Mouse (Mus musculus) liver, embryonic 14 days (tissue): ENCODE measurements around the gene Sema4d. TPM values are rescaled to one million over a fixed set of nuclear protein-coding genes. Genes with fewer than 3 reads are reported as not detected.

ENCODE experiments used
- polyA plus RNA-seq: library from polyadenylated mRNA; depleted of rRNA; stranded (reverse); fragments of >200 nt; gene quantifications from 2 replicates; pipeline ENCODE4 v1.2.3, GENCODE M21; 2012; rRNA removed

Sema4d gene
- 4.0 and 5.4 TPM in 2 replicates for polyA plus RNA-seq

DNA sequence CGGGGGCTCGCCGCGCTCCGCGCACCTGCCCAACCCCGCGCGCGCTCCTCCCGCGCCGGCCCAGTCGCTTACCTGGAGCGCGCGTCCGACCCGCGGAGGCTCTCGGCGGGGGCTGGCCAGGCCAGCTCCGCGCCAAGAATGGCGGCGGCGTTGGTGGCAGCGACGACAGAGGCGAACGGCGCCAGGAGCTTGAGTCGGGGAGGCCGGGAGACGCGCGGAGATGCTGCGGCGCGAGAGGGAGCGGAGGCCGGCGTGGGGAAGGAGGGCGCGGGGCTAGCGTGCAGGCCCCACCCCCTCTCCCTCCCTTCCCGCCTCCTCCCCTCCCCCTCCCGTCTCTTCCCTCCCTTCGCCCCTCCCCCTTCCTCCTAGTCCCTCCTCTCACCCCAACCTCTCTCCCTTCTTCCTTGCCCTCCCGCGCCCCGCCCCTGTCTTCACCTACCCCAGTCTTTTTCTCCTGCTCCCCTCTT, at the start of gene Sema4d:
Sema4d (minus strand) TSS at position 323 of the 467 bp plus-strand sequence.

DNA sequence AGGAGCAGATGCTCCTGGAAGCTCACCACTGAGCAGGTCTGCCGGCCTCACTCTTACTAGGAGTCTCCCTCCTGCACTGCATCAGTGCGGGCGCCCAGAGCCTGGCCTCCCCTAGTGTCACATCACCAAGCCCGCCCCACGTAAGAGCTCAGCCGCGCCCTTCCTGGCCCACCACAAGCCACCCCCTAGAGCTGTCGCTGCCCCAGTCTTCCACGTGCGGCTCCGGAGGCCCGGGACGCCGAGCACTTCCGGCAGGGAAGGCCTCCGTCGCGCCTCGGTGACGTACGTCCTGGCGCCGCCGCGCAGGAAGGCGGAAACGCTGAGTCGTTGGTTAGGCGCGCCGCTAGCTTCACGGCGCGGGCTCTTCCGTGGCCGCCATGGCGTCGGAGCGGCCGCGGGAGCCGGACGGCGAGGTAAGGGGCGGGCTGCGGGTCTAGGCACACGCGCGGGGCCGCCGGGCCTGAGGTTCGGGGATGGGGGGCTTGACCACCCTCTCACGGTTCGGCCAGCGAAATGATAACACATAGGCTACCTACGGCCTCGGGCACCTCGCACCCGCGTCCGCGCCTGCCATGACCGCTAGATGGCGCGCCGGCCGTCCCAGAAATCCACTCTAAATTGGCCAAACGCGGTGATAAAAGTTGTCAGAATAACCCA, 142.0 kb downstream of the Sema4d start, which contains the start of gene Secisbp2:
Secisbp2 (plus strand) TSS at position 290 of the 657 bp plus-strand sequence.

DNA sequence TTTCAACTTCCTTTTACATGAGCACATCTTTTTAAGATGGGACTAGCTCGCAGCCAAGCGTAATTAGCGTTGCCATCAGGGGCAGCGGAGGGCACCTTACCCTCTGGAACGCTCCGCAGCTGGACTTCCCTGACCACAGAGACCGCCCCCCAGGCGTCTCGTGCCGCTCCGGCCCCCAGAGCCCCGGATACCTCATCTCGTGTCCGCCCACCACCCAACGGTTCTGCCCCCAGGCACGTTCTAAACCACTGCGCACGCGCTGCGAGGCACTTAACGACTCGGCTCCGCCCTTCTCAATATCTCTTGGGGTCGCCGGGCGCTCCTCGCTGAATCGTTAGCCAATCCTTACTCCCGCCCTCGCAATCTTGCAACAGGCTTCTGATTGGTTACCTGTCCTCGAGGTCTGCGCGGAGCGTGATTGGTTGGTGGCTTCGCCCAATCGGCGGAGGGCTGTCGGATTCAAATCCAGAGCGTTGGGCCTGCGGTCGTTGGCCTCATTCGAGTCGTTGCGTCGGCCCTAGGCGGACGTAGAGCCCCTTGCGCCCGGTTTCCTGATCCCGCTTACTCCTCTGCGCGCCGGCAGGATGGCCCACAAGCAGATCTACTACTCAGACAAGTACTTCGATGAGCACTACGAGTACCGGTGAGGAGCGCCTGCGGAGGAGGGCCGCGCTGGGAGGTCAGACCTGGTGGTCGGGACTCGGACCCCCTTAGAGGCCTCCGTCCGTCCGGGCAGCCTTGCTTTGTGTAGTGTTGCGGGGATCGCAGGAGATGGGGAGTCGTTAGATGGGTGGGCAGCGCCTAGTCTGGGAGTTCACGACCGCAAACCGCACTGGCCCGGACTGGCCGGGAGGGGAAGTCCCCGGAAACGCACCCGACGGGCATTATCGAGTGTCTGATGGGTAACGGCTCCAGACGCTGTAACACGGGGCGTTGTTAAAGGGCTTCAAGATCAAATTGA, 148.4 kb downstream of the Sema4d start, which contains the start of gene Cks2:
Cks2 (plus strand) TSS at position 404 of the 961 bp plus-strand sequence.

Other genes with a start within 250 kb of the Sema4d start
- gene Shc3, start 224.3 kb downstream of the Sema4d start, polyA plus RNA-seq, result 0.03 and 0.05 TPM in 2 replicates
- 231 and 270 TPM in 2 replicates for gene Cks2, start 148.5 kb downstream of the Sema4d start, polyA plus RNA-seq
- 13.0 and 13.5 TPM in 2 replicates for gene Secisbp2, start 142.1 kb downstream of the Sema4d start, polyA plus RNA-seq
- gene Gadd45g, start 52.9 kb upstream of the Sema4d start, polyA plus RNA-seq, result 12.2 and 14.6 TPM in 2 replicates